Mouse (Mus musculus) stomach, postnatal 0 days (tissue): ENCODE measurements around the gene Plekhg2.

Source experiments
- CTCF ChIP-seq: IDR thresholded peaks from 2 replicates; pipeline ENCODE4 v1.5.1; 2016; ENCODE audit warnings: antibody characterized with exemption, low read depth, mild to moderate bottlenecking, moderate library complexity
- EP300 ChIP-seq: optimal IDR thresholded peaks from 2 replicates; pipeline ENCODE3; 2016; ENCODE audit warnings: antibody characterized with exemption

DNA sequence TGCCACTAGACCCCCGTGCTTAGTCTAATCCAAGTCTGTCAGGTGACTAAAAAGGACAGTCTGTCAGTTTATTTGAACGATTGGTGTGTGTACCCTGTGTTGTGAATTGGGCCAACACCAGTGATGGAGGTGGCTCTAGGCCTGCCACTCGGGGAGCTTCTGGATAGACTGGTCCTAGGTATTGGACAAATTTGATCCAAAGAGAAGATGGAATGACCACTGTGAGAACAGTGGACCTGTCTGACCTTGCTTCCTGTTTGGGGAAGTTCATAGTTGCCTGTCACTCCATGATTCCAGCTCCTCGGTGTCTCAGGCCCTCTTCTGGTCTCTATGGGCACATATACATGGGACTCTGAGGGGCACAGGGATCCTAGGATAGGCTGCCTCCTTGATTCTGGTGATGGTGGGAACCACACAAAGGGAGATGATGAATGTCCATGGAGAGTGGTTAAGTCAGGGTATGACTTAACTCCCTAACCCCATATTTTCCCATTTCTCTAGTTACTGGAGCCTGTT is 20.7 kb downstream of the Plekhg2 start:
- TF ChIP-seq EP300: no peak
- peak; percentile 9; the same call in 1 of the 2 replicates for TF ChIP-seq CTCF
